Comparison of ENCODE assay signal across 8 mouse cellular contexts in the genomic region with DNA sequence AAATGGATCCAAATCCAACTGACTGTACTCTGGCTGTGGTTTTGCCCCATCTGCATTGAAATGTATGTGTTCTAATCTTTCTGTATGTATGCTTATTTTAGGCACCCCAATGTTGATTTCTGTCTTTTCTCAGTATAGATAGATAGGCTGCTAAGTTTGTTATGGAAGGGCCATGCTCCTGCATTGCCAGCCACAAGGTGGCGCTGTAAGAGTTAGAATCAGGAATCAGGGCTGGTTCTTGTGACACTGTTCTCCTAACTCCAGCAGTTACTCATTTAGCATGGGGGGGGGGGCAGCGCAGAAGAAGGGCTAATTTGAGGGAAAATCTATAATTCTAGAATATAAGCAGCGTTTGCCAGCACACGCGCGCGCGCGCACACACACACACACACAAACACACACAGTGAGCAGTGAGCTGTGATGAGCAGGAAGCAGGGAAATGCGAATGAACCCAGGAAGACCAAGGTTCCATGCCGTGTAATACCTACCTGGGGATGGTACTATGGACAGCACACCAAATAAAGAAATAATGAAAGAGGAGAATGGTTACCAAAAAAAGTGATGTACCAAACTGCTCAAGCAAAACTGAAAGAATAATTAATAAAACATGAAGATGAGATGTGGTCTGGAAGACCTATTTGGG.
DNase-seq lines count a peak whose midpoint lies in the region; ATAC-seq and TF ChIP-seq lines count a peak whose summit lies in the region.

No protein-coding gene starts in this region.

- peak; percentile 62 for TF ChIP-seq CTCF in E14TG2a.4 (conservative IDR thresholded peaks at IDR 0.05; ENCODE audit: low read length)
- peak; percentile 71 for TF ChIP-seq CTCF in cortical plate, adult 2 months (IDR thresholded peaks at IDR 0.05; ENCODE audit: extremely low read depth, insufficient read depth, low read length)
- TF ChIP-seq CTCF in lung, adult 2 months (IDR thresholded peaks at IDR 0.05; ENCODE audit: insufficient read depth, low read length), result peak; percentile 67

- ATAC-seq in inflammation-experienced regulatory T-cells, adult 6 months, result no peak

- H3K4me1 ChIP-seq in E14TG2a.4 (replicated peaks; ENCODE audit: low read depth, low read length), result no peaks in the 10 kb centered on the region
- peaks cover 3% of the 10 kb centered on the region for H3K4me1 ChIP-seq in cortical plate, adult 2 months (ENCODE audit: control insufficient read depth, insufficient read depth, low read length)
- H3K4me1 ChIP-seq in lung, adult 2 months (ENCODE audit: control insufficient read depth, insufficient read depth, low read length), result no peaks in the 10 kb centered on the region

- H3K4me3 ChIP-seq in E14TG2a.4 (replicated peaks; ENCODE audit: low read length), result no peak overlapping the region
- no peak overlapping the region for H3K4me3 ChIP-seq in cortical plate, adult 2 months (ENCODE audit: insufficient read depth, low read length)
- H3K4me3 ChIP-seq in lung, adult 2 months (replicated peaks; ENCODE audit: extremely low read depth, low read depth, low read length), result no peak overlapping the region

- H3K9me3 ChIP-seq in E14TG2a.4 (ENCODE audit: low read length), result no peaks in the 10 kb centered on the region

- H3K36me3 ChIP-seq in E14TG2a.4 (ENCODE audit: insufficient read depth, low read length), result no peaks in the 10 kb centered on the region

- peak; percentile 70 for DNase-seq in adrenal gland, adult 2 months
- peak; percentile 74 for DNase-seq in gastrocnemius, postnatal 14 days
- peak; percentile 82 for DNase-seq in kidney, postnatal 10 days
- peak; percentile 36 for DNase-seq in lung, adult 2 months
- DNase-seq in retina, postnatal 1 day, result peak; percentile 74

- 69% methylated on average over 11 of the region's 11 CpGs for WGBS in lung, adult 2 months

- intact Hi-C loops in gastrocnemius, postnatal 14 days (cut with DNase I; ENCODE audit: low total_unique reads), result loop anchor here (5.0 kb wide), 1 partner anchor 38 kb away; no protein-coding TSS in a partner anchor

- no peaks in the 10 kb centered on the region for H3K27me3 ChIP-seq in E14TG2a.4 (ENCODE audit: insufficient read depth, low read length)

- H3K27ac ChIP-seq in cortical plate, adult 2 months (ENCODE audit: insufficient read depth, low read length), result no peak overlapping the region

- TF ChIP-seq POLR2A in cortical plate, adult 2 months (IDR thresholded peaks at IDR 0.05; ENCODE audit: extremely low read depth, insufficient read depth, low read length), result no peak
- TF ChIP-seq POLR2A in lung, adult 2 months (IDR thresholded peaks at IDR 0.05; ENCODE audit: borderline replicate concordance, extremely low read depth, low read depth, low read length), result no peak
